Mouse (Mus musculus): ENCODE data around the gene AI661453. TPM values are rescaled to one million over a fixed set of nuclear protein-coding genes. Genes with fewer than 3 reads are reported as not detected.

AI661453 gene
- total RNA-seq, 1 experiment from 2014 or later: 1.7 TPM

- ATAC-seq (ENCODE audit: extremely low read depth, insufficient number of reproducible peaks, low FRiP score, poor library complexity, severe bottlenecking): no peak
These were observed 76.8 kb downstream of the AI661453 start for GRCm38 (mm10) chr17:47512956-47513775.

- no peak for ATAC-seq (ENCODE audit: extremely low read depth, insufficient number of reproducible peaks, low FRiP score, poor library complexity, severe bottlenecking)
These were observed 78.9 kb downstream of the AI661453 start for GRCm38 (mm10) chr17:47515180-47515844.

GRCm38 (mm10) chr17:47516232-47516631, 79.8 kb downstream of the AI661453 start:
- ATAC-seq (ENCODE audit: extremely low read depth, insufficient number of reproducible peaks, low FRiP score, poor library complexity, severe bottlenecking): no peak

GRCm38 (mm10) chr17:47518205-47518604, 81.8 kb downstream of the AI661453 start:
- no peak for ATAC-seq (ENCODE audit: extremely low read depth, insufficient number of reproducible peaks, low FRiP score, poor library complexity, severe bottlenecking)

Other genes starting within 250 kb of the AI661453 start
- gene Mrps10, start 67.7 kb upstream of the AI661453 start, total RNA-seq (2017): 20.6 and 29.4 TPM in 2 replicates
- 1.7 TPM in 2 replicates for gene Guca1b, start 51.2 kb upstream of the AI661453 start, total RNA-seq (2017)
- not detected in 2 replicates for gene Guca1a, start 36.0 kb upstream of the AI661453 start, total RNA-seq (2017)
- not detected in 2 replicates for gene 1700001C19Rik, start 761 bp downstream of the AI661453 start, total RNA-seq (2017)
- 78.6 and 83.3 TPM in 2 replicates for gene Taf8, start 65.7 kb downstream of the AI661453 start, total RNA-seq (2017)
- gene Ccnd3, start 68.4 kb downstream of the AI661453 start, total RNA-seq (2017): 215 and 232 TPM in 2 replicates
- gene Bysl, start 174.9 kb downstream of the AI661453 start, total RNA-seq (2017): 6.3 and 6.4 TPM in 2 replicates
- 48.5 and 57.4 TPM in 2 replicates for gene Med20, start 175.0 kb downstream of the AI661453 start, total RNA-seq (2017)
- gene Gm20517, start 175.0 kb downstream of the AI661453 start, total RNA-seq (2017): 2.5 and 3.3 TPM in 2 replicates
- 3.1 and 3.8 TPM in 2 replicates for gene Usp49, start 194.1 kb downstream of the AI661453 start, total RNA-seq (2017)